Mouse (Mus musculus) hindbrain, embryonic 13.5 days (tissue): ENCODE results near the gene Mat2b. TPM values are rescaled to one million over a fixed set of nuclear protein-coding genes. Genes with fewer than 3 reads are reported as not detected.

ENCODE experiments used
- ATAC-seq: fragments of 200-750 bp; cut with Nextera tagmentation; 2 replicates; pipeline ENCODE4 v1.8.0; 2017; ENCODE audit warnings: moderate TSS enrichment; ENCODE audit not compliant: low FRiP score
- H3K27ac ChIP-seq: fragments of 300-500 bp; sonication (generic); 2 replicates; pipeline ENCODE4 v1.5.1; 2015; ENCODE audit warnings: inconsistent platforms, mild to moderate bottlenecking, moderate library complexity
- H3K27me3 ChIP-seq: fragments of 300-500 bp; sonication (generic); 2 replicates; pipeline ENCODE4 v1.6.1; 2015; ENCODE audit warnings: mild to moderate bottlenecking, inconsistent platforms
- H3K36me3 ChIP-seq: fragments of 300-500 bp; sonication (generic); 2 replicates; pipeline ENCODE4 v1.6.1; 2015; ENCODE audit warnings: mild to moderate bottlenecking, inconsistent platforms
- H3K4me1 ChIP-seq: fragments of 300-500 bp; sonication (generic); replicated peaks from 2 replicates; pipeline ENCODE4 v1.6.1; 2015; ENCODE audit warnings: inconsistent platforms
- H3K4me2 ChIP-seq: fragments of 300-500 bp; sonication (generic); 2 replicates; pipeline ENCODE4 v1.6.1; 2015; ENCODE audit warnings: inconsistent platforms, mild to moderate bottlenecking, moderate library complexity
- H3K4me3 ChIP-seq: fragments of 300-500 bp; sonication (generic); 2 replicates; pipeline ENCODE4 v1.5.1; 2015; ENCODE audit warnings: mild to moderate bottlenecking, inconsistent platforms
- H3K9ac ChIP-seq: fragments of 300-500 bp; sonication (generic); 2 replicates; pipeline ENCODE4 v1.6.1; 2015; ENCODE audit warnings: mild to moderate bottlenecking, inconsistent platforms
- H3K9me3 ChIP-seq: fragments of 300-500 bp; sonication (generic); 2 replicates; pipeline ENCODE4 v1.6.1; 2016; ENCODE audit warnings: inconsistent platforms
- WGBS: fragments of 180-500 bp; shearing (Covaris S2); methylation state at CpG from one replicate; pipeline ENCODE4 v1.1.7; 2015; 5-methylcytosine and 5-hydroxymethylcytosine counted together
- polyA plus RNA-seq: library from polyadenylated mRNA; unstranded; fragments of >200 nt; fragmentation: Nextera tagmentation; extraction: Ambion mirVana; gene quantifications from 2 replicates; pipeline ENCODE4 v1.2.1, GENCODE M21; 2015

Gene Mat2b
- polyA plus RNA-seq, 1 experiment from 2014 or later: 65.8 TPM

GRCm38 (mm10) chr11:40693366-40693951 lies 1.5 kb downstream of the Mat2b start:
- peak overlapping the region; percentile 81 for H3K9ac ChIP-seq
- H3K27ac ChIP-seq: peak overlapping the region; percentile 93
- 0 out of 2 replicates have a peak, but pooled peaks have one; percentile 8 for ATAC-seq
- peaks cover 37% of the 10 kb centered on the region for H3K4me1 ChIP-seq
- peak overlapping the region; percentile 96 for H3K4me2 ChIP-seq
- no peaks in the 10 kb centered on the region for H3K36me3 ChIP-seq
- peak overlapping the region; percentile 89 for H3K4me3 ChIP-seq
- no peaks in the 10 kb centered on the region for H3K27me3 ChIP-seq
- no peaks in the 10 kb centered on the region for H3K9me3 ChIP-seq
- WGBS: 1% methylated on average over 16 of the region's 16 CpGs

DNA sequence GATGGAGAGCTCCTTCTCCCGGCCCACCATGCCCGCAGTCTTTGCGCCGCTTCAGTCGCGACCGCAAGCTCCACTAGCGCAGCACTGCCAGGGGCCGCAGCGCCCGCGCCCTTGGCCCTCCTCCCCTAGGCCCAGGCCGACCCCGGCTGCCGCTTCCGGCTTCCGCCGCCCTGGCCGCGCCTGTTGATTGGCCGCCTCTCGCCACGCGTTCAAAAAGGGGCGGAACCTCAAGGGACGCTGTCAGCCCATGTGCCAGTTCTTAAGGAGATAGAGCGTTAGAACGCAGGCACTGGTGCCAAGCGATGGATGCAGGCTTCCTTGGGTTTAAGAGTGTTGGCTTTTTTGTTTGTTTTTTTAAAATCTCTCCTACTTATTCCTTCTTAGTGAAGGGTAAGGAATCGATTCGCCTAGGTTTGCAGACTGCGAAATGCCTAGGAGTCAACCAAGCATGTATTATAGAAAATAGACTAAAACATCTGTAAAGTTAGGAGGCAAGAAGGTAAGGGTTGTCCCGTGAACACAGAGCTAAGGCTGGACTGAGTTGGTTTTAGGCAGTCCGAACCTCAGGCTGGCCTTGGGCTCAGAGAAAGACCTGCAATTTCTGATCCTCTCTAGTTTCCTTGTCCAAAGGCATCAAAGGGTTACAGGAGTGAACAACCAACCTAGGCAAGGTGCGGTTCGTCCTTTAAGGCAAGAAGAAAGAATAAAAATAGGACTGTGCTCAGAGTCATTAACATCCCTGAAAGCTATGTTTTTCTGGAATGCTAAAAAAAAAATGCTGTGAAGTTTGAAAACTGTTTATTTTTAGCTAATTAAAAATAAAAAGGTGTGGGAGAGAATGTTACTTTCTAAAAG lies 2.3 kb downstream of the Mat2b start:
- Histone ChIP-seq H3K4me3 (peak overlapping the region; percentile 89), H3K4me2 (peak overlapping the region; percentile 96), H3K27me3 (no peaks in the 10 kb centered on the region), H3K4me1 (peaks cover 37% of the 10 kb centered on the region), H3K9ac (peak overlapping the region; percentile 88), H3K9me3 (no peaks in the 10 kb centered on the region), H3K27ac (peak overlapping the region; percentile 93), H3K36me3 (no peaks in the 10 kb centered on the region)
- peak; percentile 96 for ATAC-seq
- 1% methylated on average over 36 of the region's 36 CpGs for WGBS

- no peaks in the 10 kb centered on the region for H3K9me3 ChIP-seq
- peak overlapping the region; percentile 85 for H3K27ac ChIP-seq
- H3K36me3 ChIP-seq: peaks cover 5% of the 10 kb centered on the region
- H3K27me3 ChIP-seq: no peaks in the 10 kb centered on the region
- H3K4me2 ChIP-seq: peak overlapping the region; percentile 96
- under 1% methylated on average over 28 of the region's 28 CpGs for WGBS
- peak overlapping the region; percentile 88 for H3K9ac ChIP-seq
- peak; percentile 85 for ATAC-seq
- peak overlapping the region; percentile 89 for H3K4me3 ChIP-seq
- H3K4me1 ChIP-seq: peaks cover 37% of the 10 kb centered on the region
Observed at GRCm38 (mm10) chr11:40692101-40692509, 2.9 kb downstream of the Mat2b start.

DNA sequence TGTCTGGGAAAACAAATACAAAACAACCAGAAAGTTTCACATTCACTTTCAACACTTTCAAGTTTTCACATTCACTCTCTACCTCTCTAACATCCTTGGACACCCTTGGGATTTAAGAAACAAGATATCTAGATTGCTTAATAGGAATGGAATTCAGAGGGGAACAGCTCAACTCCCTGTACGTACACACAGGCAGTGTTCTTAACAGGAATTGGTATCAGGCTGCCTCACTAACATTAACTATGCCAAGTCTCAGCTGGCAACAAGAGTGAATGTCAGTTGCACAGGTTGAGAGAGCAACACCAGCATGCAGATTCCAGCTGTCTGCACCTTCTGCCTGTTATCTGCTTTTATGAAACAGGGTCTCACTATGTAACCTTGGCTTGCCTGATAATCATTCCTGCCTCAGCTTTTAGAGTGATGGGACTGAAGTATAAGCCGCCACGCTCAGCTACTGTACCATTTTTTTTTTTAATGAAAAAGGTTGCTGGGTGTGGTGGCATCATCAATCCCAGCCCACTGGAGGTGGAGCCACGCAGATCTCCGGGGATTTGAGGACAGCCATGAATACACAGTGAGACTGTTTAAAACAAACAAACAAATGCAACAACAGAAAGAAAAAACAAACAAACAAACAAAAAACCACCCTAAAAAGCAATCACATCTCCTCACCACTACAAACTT lies 4.4 kb downstream of the Mat2b start:
- no peaks in the 10 kb centered on the region for H3K27me3 ChIP-seq
- H3K36me3 ChIP-seq: peaks cover 17% of the 10 kb centered on the region
- no peak for ATAC-seq
- 78% methylated on average over 5 of the region's 5 CpGs for WGBS
- H3K9me3 ChIP-seq: no peaks in the 10 kb centered on the region
- peak overlapping the region; percentile 96 for H3K4me2 ChIP-seq
- no peak overlapping the region; the same call in 1 of the 2 replicates for H3K4me3 ChIP-seq
- peaks cover 37% of the 10 kb centered on the region for H3K4me1 ChIP-seq
- H3K9ac ChIP-seq: peak overlapping the region; percentile 88; the same call in 1 of the 2 replicates
- H3K27ac ChIP-seq: no peak overlapping the region

GRCm38 (mm10) chr11:40683295-40683694 lies 11.7 kb downstream of the Mat2b start:
- no peaks in the 10 kb centered on the region for H3K9me3 ChIP-seq
- H3K4me1 ChIP-seq: no peaks in the 10 kb centered on the region
- H3K4me3 ChIP-seq: no peak overlapping the region
- peaks cover 77% of the 10 kb centered on the region for H3K36me3 ChIP-seq
- no peak overlapping the region for H3K9ac ChIP-seq
- ATAC-seq: no peak
- WGBS: 60% methylated on average over 3 of the region's 3 CpGs
- no peak overlapping the region for H3K4me2 ChIP-seq
- no peak overlapping the region for H3K27ac ChIP-seq
- H3K27me3 ChIP-seq: no peaks in the 10 kb centered on the region

DNA sequence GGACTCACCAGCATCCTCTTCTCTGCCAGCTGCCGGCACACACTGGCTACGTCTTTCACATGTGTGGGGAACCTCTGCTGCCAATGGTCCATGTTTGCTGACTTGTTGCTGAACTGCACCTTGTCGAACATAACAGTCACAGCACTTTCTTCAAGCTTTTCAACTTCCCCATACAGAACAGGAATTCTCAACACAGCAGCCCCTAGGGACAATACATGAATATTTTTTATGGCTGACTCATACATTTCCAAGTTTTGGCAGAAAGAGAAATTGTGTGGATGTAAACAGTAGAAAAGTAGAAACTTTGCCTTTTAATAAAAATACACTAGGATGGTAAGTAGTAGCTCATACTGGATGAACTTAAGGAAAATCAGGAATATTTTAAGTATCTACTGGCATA lies 12.5 kb downstream of the Mat2b start:
- Histone ChIP-seq H3K4me1 (no peaks in the 10 kb centered on the region), H3K4me2 (no peak overlapping the region), H3K36me3 (peaks cover 84% of the 10 kb centered on the region), H3K9ac (no peak overlapping the region), H3K27me3 (no peaks in the 10 kb centered on the region), H3K27ac (no peak overlapping the region), H3K9me3 (no peaks in the 10 kb centered on the region), H3K4me3 (no peak overlapping the region)
- 89% methylated on average over 3 of the region's 3 CpGs for WGBS
- ATAC-seq: no peak

DNA sequence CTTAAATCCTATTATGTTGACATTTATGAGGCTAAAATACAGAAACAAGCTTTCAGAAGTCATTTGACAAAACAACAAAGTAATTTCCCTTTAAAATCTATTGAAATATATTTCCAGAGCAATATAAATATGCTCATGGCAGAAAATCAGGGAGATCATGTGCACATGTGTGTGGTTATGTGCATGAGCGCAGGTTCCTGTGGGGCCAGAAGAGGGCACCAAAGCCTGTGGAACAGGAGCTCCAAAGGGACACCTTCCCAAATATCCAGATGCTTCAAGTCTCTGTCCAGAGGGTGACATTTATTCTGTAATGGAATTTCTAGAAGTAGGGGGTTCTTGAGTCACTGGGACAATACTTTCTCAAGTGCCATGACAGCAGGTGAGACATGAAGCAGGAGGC lies 17.8 kb downstream of the Mat2b start:
- no peaks in the 10 kb centered on the region for H3K9me3 ChIP-seq
- H3K27ac ChIP-seq: no peak overlapping the region
- no peaks in the 10 kb centered on the region for H3K27me3 ChIP-seq
- no peak for ATAC-seq
- 100% methylated on average over 1 of the region's 1 CpGs for WGBS
- H3K4me2 ChIP-seq: no peak overlapping the region
- no peaks in the 10 kb centered on the region for H3K4me1 ChIP-seq
- H3K36me3 ChIP-seq: peaks cover 51% of the 10 kb centered on the region
- no peak overlapping the region for H3K4me3 ChIP-seq
- H3K9ac ChIP-seq: no peak overlapping the region

- no peaks in the 10 kb centered on the region for H3K27me3 ChIP-seq
- H3K9ac ChIP-seq: no peak overlapping the region
- no peaks in the 10 kb centered on the region for H3K4me1 ChIP-seq
- H3K9me3 ChIP-seq: no peaks in the 10 kb centered on the region
- H3K4me2 ChIP-seq: no peak overlapping the region
- H3K4me3 ChIP-seq: no peak overlapping the region
- peaks cover 34% of the 10 kb centered on the region for H3K36me3 ChIP-seq
- no peak overlapping the region for H3K27ac ChIP-seq
- ATAC-seq: no peak
- 82% methylated on average over 4 of the region's 4 CpGs for WGBS
Observed at GRCm38 (mm10) chr11:40675014-40675730, 19.8 kb downstream of the Mat2b start.

- H3K9me3 ChIP-seq: no peaks in the 10 kb centered on the region
- 72% methylated on average over 8 of the region's 8 CpGs for WGBS
- H3K4me2 ChIP-seq: no peak overlapping the region
- ATAC-seq: no peak
- no peak overlapping the region for H3K4me3 ChIP-seq
- H3K36me3 ChIP-seq: no peaks in the 10 kb centered on the region
- no peaks in the 10 kb centered on the region for H3K4me1 ChIP-seq
- H3K27ac ChIP-seq: no peak overlapping the region
- H3K9ac ChIP-seq: no peak overlapping the region
- H3K27me3 ChIP-seq: no peaks in the 10 kb centered on the region
Observed at GRCm38 (mm10) chr11:40649726-40650445, 45.1 kb downstream of the Mat2b start.

GRCm38 (mm10) chr11:40647246-40647645 lies 47.8 kb downstream of the Mat2b start:
- H3K4me1 ChIP-seq: no peaks in the 10 kb centered on the region
- H3K9me3 ChIP-seq: no peaks in the 10 kb centered on the region
- no peak overlapping the region for H3K4me3 ChIP-seq
- H3K4me2 ChIP-seq: no peak overlapping the region
- WGBS: 80% methylated on average over 2 of the region's 2 CpGs
- no peak overlapping the region for H3K9ac ChIP-seq
- no peak overlapping the region for H3K27ac ChIP-seq
- ATAC-seq: no peak
- no peaks in the 10 kb centered on the region for H3K36me3 ChIP-seq
- H3K27me3 ChIP-seq: no peaks in the 10 kb centered on the region
